In the genomic region with DNA sequence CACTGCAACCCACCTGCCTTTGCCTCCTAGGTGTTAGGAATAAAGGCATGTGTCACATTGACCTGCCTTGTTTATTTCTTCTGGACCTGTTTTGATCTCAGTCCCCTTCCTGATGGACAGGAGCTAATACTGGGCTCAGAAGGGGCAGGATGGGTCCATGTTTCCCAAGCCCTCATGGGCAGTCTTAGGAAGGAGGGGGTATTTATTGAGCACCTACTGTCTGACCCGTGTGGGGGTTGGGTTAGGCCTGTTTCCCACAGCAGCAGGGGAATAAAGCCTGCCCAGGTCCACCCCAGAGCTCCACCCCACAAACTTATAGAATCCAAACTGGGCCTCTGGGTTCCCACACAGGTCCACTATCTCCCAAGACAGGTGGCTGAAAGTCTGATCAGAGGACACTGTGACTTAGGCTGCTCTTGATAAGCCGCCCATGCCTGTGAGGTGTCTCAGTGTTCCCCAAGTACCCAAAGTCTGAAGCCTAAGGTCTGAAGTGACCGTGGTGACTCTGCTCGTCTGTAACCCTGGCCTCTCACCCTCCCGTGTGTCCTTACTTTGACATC, we compare ENCODE assay signal across 15 mouse cellular contexts. TPM values are rescaled to one million over a fixed set of nuclear protein-coding genes. Genes with fewer than 3 reads are reported as not detected.
DNase-seq lines count a peak whose midpoint lies in the region; ATAC-seq and TF ChIP-seq lines count a peak whose summit lies in the region.
"Had no signal": no experiment of that assay in that cellular context is flagged by ENCODE, and none has a peak within 500 bp of the region (broad histone marks: within the 10 kb centered on the region; RNA-seq: fewer than 3 reads in every experiment).

No protein-coding gene starts in this region.

- 54% methylated on average over 5 of the region's 5 CpGs for WGBS in liver, postnatal 0 days (ENCODE audit: insufficient replicate concordance)

- peak; percentile 49 for ATAC-seq in erythroid progenitor cell, adult 5-6 weeks (replicated peaks; ENCODE audit: low FRiP score, poor library complexity, severe bottlenecking)
- peak; percentile 7 for ATAC-seq in liver, postnatal 0 days
- ATAC-seq: intestine, embryonic 16.5 days had no signal

- TF ChIP-seq CTCF in MEL (IDR thresholded peaks at IDR 0.05 in 2 of 3, conservative IDR thresholded peaks at IDR 0.05 in 1 of 3; ENCODE audit: control insufficient read depth in 1 of 3, insufficient read depth in 1 of 3, low read depth in 2 of 3, low read length in 3 of 3, poor library complexity in 1 of 3, severe bottlenecking in 1 of 3), result no peak
- no peak for TF ChIP-seq CTCF in liver, postnatal 0 days (IDR thresholded peaks at IDR 0.05; ENCODE audit: low read depth)

- H3K9me3 ChIP-seq in MEL (replicated peaks; ENCODE audit: insufficient read depth, low read length), result no peaks in the 10 kb centered on the region
- H3K9me3 ChIP-seq in liver, postnatal 0 days (ENCODE audit: low read length), result no peaks in the 10 kb centered on the region
- H3K9me3 ChIP-seq: embryonic facial prominence, embryonic 15.5 days; hindbrain, embryonic 10.5 days had no signal

- H3K4me2 ChIP-seq in liver, postnatal 0 days (ENCODE audit: low read depth, low read length), result peak overlapping the region; percentile 58
- H3K4me2 ChIP-seq: embryonic facial prominence, embryonic 15.5 days had no signal

- no peak for TF ChIP-seq RAD21 in MEL (IDR thresholded peaks at IDR 0.05; ENCODE audit: low read depth, low read length)

- no peak overlapping the region for H3K4me3 ChIP-seq in MEL (ENCODE audit: control insufficient read depth in 1 of 2, insufficient read depth in 1 of 2, low read depth in 2 of 2, low read length in 2 of 2)
- H3K4me3 ChIP-seq in liver, postnatal 0 days (ENCODE audit: low read depth, low read length), result peak overlapping the region; percentile 9; the same call in 1 of the 2 replicates
- H3K4me3 ChIP-seq: embryonic facial prominence, embryonic 15.5 days; hindbrain, embryonic 10.5 days had no signal

- TF ChIP-seq POLR2A in MEL (IDR thresholded peaks at IDR 0.05; ENCODE audit: control insufficient read depth in 1 of 2, insufficient read depth in 1 of 2, low read depth in 1 of 2, low read length in 2 of 2, poor library complexity in 1 of 2), result no peak

- peaks cover 0 to 7% of the 10 kb centered on the region in 2 experiments; a peak in 1 of 4 replicates for H3K4me1 ChIP-seq in MEL (ENCODE audit: control insufficient read depth in 1 of 2, insufficient read depth in 2 of 2, low read length in 2 of 2)
- H3K4me1 ChIP-seq in liver, postnatal 0 days (ENCODE audit: insufficient read depth), result peaks cover 32% of the 10 kb centered on the region

- H3K27ac ChIP-seq in MEL (ENCODE audit: control insufficient read depth, low read depth, low read length), result no peak overlapping the region
- H3K27ac ChIP-seq in liver, postnatal 0 days (ENCODE audit: low read depth), result peak overlapping the region; percentile 94
- H3K27ac ChIP-seq: embryonic facial prominence, embryonic 15.5 days had no signal

- no peak for TF ChIP-seq EP300 in MEL (IDR thresholded peaks at IDR 0.05; ENCODE audit: low read depth in 1 of 2, low read length in 2 of 2)
- TF ChIP-seq EP300 in liver, postnatal 0 days (IDR thresholded peaks at IDR 0.05; ENCODE audit: low read depth), result peak; percentile 94

- no peaks in the 10 kb centered on the region; the same call in 1 of the 2 replicates for H3K79me2 ChIP-seq in MEL (ENCODE audit: control insufficient read depth, insufficient read depth, low read length, poor library complexity)

- H3K9ac ChIP-seq in MEL (ENCODE audit: control insufficient read depth, low read depth, low read length, poor library complexity, severe bottlenecking), result no peak overlapping the region
- H3K9ac ChIP-seq in liver, postnatal 0 days (replicated peaks), result peak overlapping the region; percentile 58
- H3K9ac ChIP-seq: embryonic facial prominence, embryonic 15.5 days had no signal

- H3K36me3 ChIP-seq in MEL (ENCODE audit: control insufficient read depth in 1 of 2, insufficient read depth in 2 of 2, low read length in 2 of 2), result peaks cover 0 to 11% of the 10 kb centered on the region in 2 experiments; a peak in 2 of 4 replicates
- no peaks in the 10 kb centered on the region for H3K36me3 ChIP-seq in liver, postnatal 0 days (replicated peaks; ENCODE audit: insufficient read depth, low read length)
- H3K36me3 ChIP-seq: embryonic facial prominence, embryonic 15.5 days; hindbrain, embryonic 10.5 days had no signal

- DNase-seq in heart, adult 11 months, result peak; percentile 90
- no peak for DNase-seq in heart, adult 9 months (ENCODE audit: low spot score in 2 of 2)
- DNase-seq in MEL (ENCODE audit: low read depth, low spot score), result peak; percentile 29
- DNase-seq in liver, postnatal 0 days, result peak; percentile 60
- no peak for DNase-seq in B cell, adult 2 months
- no peak for DNase-seq in kidney, postnatal 10 days
- no peak for DNase-seq in adrenal gland, adult (ENCODE audit: inconsistent age in 2 of 2, low spot score in 1 of 2)
- DNase-seq: adrenal gland, adult 8-10 months; right cerebral cortex, postnatal 4 days had no signal

- H3K27me3 ChIP-seq in MEL (ENCODE audit: control insufficient read depth in 1 of 2, insufficient read depth in 2 of 2, low read length in 2 of 2), result no peaks in the 10 kb centered on the region
- peaks cover 6% of the 10 kb centered on the region; the same call in 1 of the 2 replicates for H3K27me3 ChIP-seq in liver, postnatal 0 days (ENCODE audit: insufficient read depth, low read length)

TF ChIP-seq in MEL, 35 proteins besides CTCF, POLR2A, EP300 and RAD21:
- TF ChIP-seq GATA1 (IDR thresholded peaks at IDR 0.05; ENCODE audit: low read depth, low read length), result peak; percentile 39; the same call in 1 of the 2 replicates
- TF ChIP-seq TAL1 (IDR thresholded peaks at IDR 0.05; ENCODE audit: low read length), result peak; percentile 38
- no peak for TF ChIP-seq ELF1 (IDR thresholded peaks at IDR 0.05; ENCODE audit: low read depth, low read length)
- no peak for TF ChIP-seq HCFC1 (IDR thresholded peaks at IDR 0.05; ENCODE audit: low read depth, low read length)
- no peak for TF ChIP-seq POLR2AphosphoS5 (IDR thresholded peaks at IDR 0.05; ENCODE audit: borderline replicate concordance, low read depth, low read length)
- peak; percentile 10; the same call in 1 of the 2 replicates for TF ChIP-seq TCF12 (IDR thresholded peaks at IDR 0.05; ENCODE audit: low read depth, low read length)
- no peak for TF ChIP-seq MXI1 (IDR thresholded peaks at IDR 0.05; ENCODE audit: low read depth, low read length)
- TF ChIP-seq MYC (IDR thresholded peaks at IDR 0.05; ENCODE audit: low read depth, low read length), result no peak

RNA-seq across cellular contexts. Expression of gene Arrdc2, which starts 3.8 kb away (rescaled TPM):
- total RNA-seq in MEL (2012; rRNA removed), result 10.0 and 13.1 TPM in 2 replicates
- polyA plus RNA-seq in MEL (2012; ENCODE audit: insufficient read depth in 1 of 2, insufficient read length in 2 of 2, low read depth in 1 of 2, low replicate concordance in 2 of 2, missing spikeins in 1 of 2), result 10 to 100 TPM in 1 of 2 experiments, not detected in 1; 22.5 TPM
- 35.0 and 62.9 TPM in 2 replicates for total RNA-seq in erythroid progenitor cell, adult 5-6 weeks (2015; ENCODE audit: low replicate concordance)
- total RNA-seq in erythroid progenitor cell, adult 5-6 weeks (2017; ENCODE audit: low replicate concordance), result 27.3 and 54.3 TPM in 2 replicates
- 6.1 and 6.2 TPM in 2 replicates for polyA plus RNA-seq in liver, postnatal 0 days (2015; fragmentation: Nextera tagmentation; extraction: Ambion mirVana)

RNA-seq across cellular contexts. Expression of gene Kcnn1, which starts 19.8 kb away (rescaled TPM):
- 7.3 and 8.9 TPM in 2 replicates for total RNA-seq in MEL (2012; rRNA removed)
- 10 to 100 TPM in 1 of 2 experiments, not detected in 1; 10.7 TPM for polyA plus RNA-seq in MEL (2012; ENCODE audit: insufficient read depth in 1 of 2, insufficient read length in 2 of 2, low read depth in 1 of 2, low replicate concordance in 2 of 2, missing spikeins in 1 of 2)
- not detected in 2 replicates for total RNA-seq in erythroid progenitor cell, adult 5-6 weeks (2015; ENCODE audit: low replicate concordance)
- 0.26 TPM in 1 of 2 replicates, not detected in the other for total RNA-seq in erythroid progenitor cell, adult 5-6 weeks (2017; ENCODE audit: low replicate concordance)
- polyA plus RNA-seq in liver, postnatal 0 days (2015; fragmentation: Nextera tagmentation; extraction: Ambion mirVana), result 0.19 and 0.45 TPM in 2 replicates

RNA-seq across cellular contexts. Expression of gene Ccdc124, which starts 30.4 kb away (rescaled TPM):
- 47.5 and 47.6 TPM in 2 replicates for total RNA-seq in MEL (2012; rRNA removed)
- polyA plus RNA-seq in MEL (2012; ENCODE audit: insufficient read depth in 1 of 2, insufficient read length in 2 of 2, low read depth in 1 of 2, low replicate concordance in 2 of 2, missing spikeins in 1 of 2), result 10 to 100 TPM in 1 of 2 experiments, not detected in 1; 87.1 TPM
- 18.0 and 20.9 TPM in 2 replicates for total RNA-seq in erythroid progenitor cell, adult 5-6 weeks (2015; ENCODE audit: low replicate concordance)
- 23.8 and 26.6 TPM in 2 replicates for total RNA-seq in erythroid progenitor cell, adult 5-6 weeks (2017; ENCODE audit: low replicate concordance)
- 34.3 and 37.9 TPM in 2 replicates for polyA plus RNA-seq in liver, postnatal 0 days (2015; fragmentation: Nextera tagmentation; extraction: Ambion mirVana)

RNA-seq across cellular contexts. Expression of gene Il12rb1, which starts 35.0 kb away (rescaled TPM):
- total RNA-seq in MEL (2012; rRNA removed), result 1.2 and 1.4 TPM in 2 replicates
- polyA plus RNA-seq in MEL (2012; ENCODE audit: insufficient read depth in 1 of 2, insufficient read length in 2 of 2, low read depth in 1 of 2, low replicate concordance in 2 of 2, missing spikeins in 1 of 2), result 1 to 10 TPM in 1 of 2 experiments, not detected in 1; 2.2 TPM
- total RNA-seq in erythroid progenitor cell, adult 5-6 weeks (2015; ENCODE audit: low replicate concordance), result 0.84 and 1.1 TPM in 2 replicates
- 0.13 and 0.53 TPM in 2 replicates for total RNA-seq in erythroid progenitor cell, adult 5-6 weeks (2017; ENCODE audit: low replicate concordance)
- 0.19 and 0.25 TPM in 2 replicates for polyA plus RNA-seq in liver, postnatal 0 days (2015; fragmentation: Nextera tagmentation; extraction: Ambion mirVana)
- total RNA-seq: gastrocnemius, adult 8-10 months had no signal
- polyA plus RNA-seq: hindbrain, embryonic 10.5 days; neural tube, embryonic 14.5 days had no signal

RNA-seq across cellular contexts. Expression of gene Mast3, which starts 38.4 kb away (rescaled TPM):
- total RNA-seq in MEL (2012; rRNA removed), result 10.4 and 13.5 TPM in 2 replicates
- polyA plus RNA-seq in MEL (2012; ENCODE audit: insufficient read depth in 1 of 2, insufficient read length in 2 of 2, low read depth in 1 of 2, low replicate concordance in 2 of 2, missing spikeins in 1 of 2), result 10 to 100 TPM in 1 of 2 experiments, not detected in 1; 54.7 TPM
- total RNA-seq in erythroid progenitor cell, adult 5-6 weeks (2015; ENCODE audit: low replicate concordance), result 13.4 and 14.4 TPM in 2 replicates
- 2.7 and 3.0 TPM in 2 replicates for total RNA-seq in erythroid progenitor cell, adult 5-6 weeks (2017; ENCODE audit: low replicate concordance)
- polyA plus RNA-seq in liver, postnatal 0 days (2015; fragmentation: Nextera tagmentation; extraction: Ambion mirVana), result 5.2 and 6.0 TPM in 2 replicates

Comparison
In these comparisons a context has a peak if more than half of its experiments do, and no peak if none do; other contexts are left out.
1. DNase-seq: peak in heart, adult 11 months (single experiment), MEL (single experiment) and liver, postnatal 0 days (single experiment); none in heart, adult 9 months (0 of 2), B cell, adult 2 months (0 of 2), kidney, postnatal 10 days (single experiment) and adrenal gland, adult (0 of 2).